Mouse (Mus musculus) MEL (cell line): ENCODE data around the gene Ces1d. TPM values are rescaled to one million over a fixed set of nuclear protein-coding genes. Genes with fewer than 3 reads are reported as not detected.
"Not testable (repeated sequence)": the region's sequence is repeated elsewhere in the genome, so short reads cannot be mapped to it uniquely, and the experiment has no call there.

Source experiments
- DNase-seq: peaks from one replicate; pipeline ENCODE4 v3.0.0; 2011; ENCODE audit warnings: low read depth, low spot score
- H3K27ac ChIP-seq: 2 replicates; pipeline ENCODE4 v1.5.1; 2012; ENCODE audit warnings: low read depth, mild to moderate bottlenecking, control low read depth, low read length, moderate library complexity; ENCODE audit not compliant: control insufficient read depth
- H3K27me3 ChIP-seq, 2 experiments: fragments of 150-350 bp in 1 of 2; sonication (generic) in 1 of 2; 2 replicates each; pipeline ENCODE4 v1.6.1; 2012; ENCODE audit warnings: low read length in 2 of 2, mild to moderate bottlenecking in 2 of 2, improper control_type of control experiment in 1 of 2, moderate library complexity in 1 of 2; ENCODE audit not compliant: insufficient read depth in 2 of 2, control insufficient read depth in 1 of 2
- H3K36me3 ChIP-seq, 2 experiments: 2 replicates each; pipeline ENCODE4 v1.6.1; 2012 to 2014; ENCODE audit warnings: low read length in 2 of 2, improper control_type of control experiment in 1 of 2, inconsistent platforms in 1 of 2, mild to moderate bottlenecking in 1 of 2; ENCODE audit not compliant: insufficient read depth in 2 of 2, control insufficient read depth in 1 of 2
- H3K4me1 ChIP-seq, 2 experiments: fragments of 150-350 bp in 1 of 2; sonication (generic) in 1 of 2; 2 replicates each; pipeline ENCODE4 v1.6.1; 2012; ENCODE audit warnings: low read length in 2 of 2, improper control_type of control experiment in 1 of 2, mild to moderate bottlenecking in 1 of 2; ENCODE audit not compliant: insufficient read depth in 2 of 2, control insufficient read depth in 1 of 2
- H3K4me3 ChIP-seq, 2 experiments: fragments of 150-350 bp in 1 of 2; sonication (generic) in 1 of 2; 2 replicates each; pipeline ENCODE4 v1.5.1; 2012; ENCODE audit warnings: low read depth in 2 of 2, low read length in 2 of 2, mild to moderate bottlenecking in 2 of 2, moderate library complexity in 2 of 2, control low read depth in 1 of 2, improper control_type of control experiment in 1 of 2; ENCODE audit not compliant: control insufficient read depth in 1 of 2, insufficient read depth in 1 of 2
- H3K79me2 ChIP-seq: 2 replicates; pipeline ENCODE4 v1.6.1; 2012; ENCODE audit warnings: mild to moderate bottlenecking, low read length, moderate library complexity; ENCODE audit not compliant: control insufficient read depth, poor library complexity, insufficient read depth
- H3K9ac ChIP-seq: 2 replicates; pipeline ENCODE4 v1.6.1; 2012; ENCODE audit warnings: low read depth, mild to moderate bottlenecking, control low read depth, low read length, moderate library complexity; ENCODE audit not compliant: control insufficient read depth, poor library complexity, severe bottlenecking
- H3K9me3 ChIP-seq: fragments of 150-350 bp; sonication (generic); replicated peaks from 2 replicates; pipeline ENCODE4 v1.6.1; 2012; ENCODE audit warnings: mild to moderate bottlenecking, low read length, improper control_type of control experiment, moderate library complexity; ENCODE audit not compliant: insufficient read depth
- BHLHE40 ChIP-seq: IDR thresholded peaks from 2 replicates; pipeline ENCODE4 v1.6.1; 2012; ENCODE audit warnings: low read depth, mild to moderate bottlenecking, inconsistent platforms, low read length, improper control_type of control experiment, borderline replicate concordance
- CHD1 ChIP-seq: IDR thresholded peaks from 2 replicates; pipeline ENCODE4 v1.6.1; 2012; ENCODE audit warnings: low read depth, mild to moderate bottlenecking, inconsistent platforms, low read length, improper control_type of control experiment
- ELF1 ChIP-seq: IDR thresholded peaks from 2 replicates; pipeline ENCODE4 v1.6.1; 2014; ENCODE audit warnings: low read depth, mild to moderate bottlenecking, inconsistent platforms, low read length, improper control_type of control experiment, moderate library complexity
- EP300 ChIP-seq, 2 experiments: IDR thresholded peaks; 2 replicates each; pipeline ENCODE4 v1.6.1; 2011; ENCODE audit warnings: improper control_type of control experiment in 2 of 2, low read length in 2 of 2, low read depth in 1 of 2, mild to moderate bottlenecking in 1 of 2
- ETS1 ChIP-seq: IDR thresholded peaks from 2 replicates; pipeline ENCODE4 v1.6.1; 2012; ENCODE audit warnings: low read depth, mild to moderate bottlenecking, inconsistent platforms, low read length, improper control_type of control experiment, moderate library complexity
- GATA1 ChIP-seq: IDR thresholded peaks from 2 replicates; pipeline ENCODE4 v1.6.1; 2011; ENCODE audit warnings: low read depth, low read length, improper control_type of control experiment
- HCFC1 ChIP-seq: IDR thresholded peaks from 2 replicates; pipeline ENCODE4 v1.6.1; 2012; ENCODE audit warnings: low read depth, mild to moderate bottlenecking, inconsistent platforms, low read length, improper control_type of control experiment, moderate library complexity
- KAT2A ChIP-seq: conservative IDR thresholded peaks from 2 replicates; pipeline ENCODE4 v1.6.1; 2012; ENCODE audit warnings: low read depth, low read length, improper control_type of control experiment, inconsistent platforms
- MAZ ChIP-seq: IDR thresholded peaks from 2 replicates; pipeline ENCODE4 v1.6.1; 2012; ENCODE audit warnings: low read depth, mild to moderate bottlenecking, inconsistent platforms, low read length, improper control_type of control experiment
- MXI1 ChIP-seq: IDR thresholded peaks from 2 replicates; pipeline ENCODE4 v1.6.1; 2011; ENCODE audit warnings: mild to moderate bottlenecking, low read depth, low read length, improper control_type of control experiment
- MYC ChIP-seq: IDR thresholded peaks from 2 replicates; pipeline ENCODE4 v1.6.1; 2011; ENCODE audit warnings: low read depth, mild to moderate bottlenecking, low read length, improper control_type of control experiment, moderate library complexity
- NELFE ChIP-seq: IDR thresholded peaks from 2 replicates; pipeline ENCODE4 v1.6.1; 2011; ENCODE audit warnings: low read depth, low read length, improper control_type of control experiment
- NRF1 ChIP-seq: IDR thresholded peaks from 2 replicates; pipeline ENCODE4 v1.6.1; 2014; ENCODE audit warnings: low read depth, mild to moderate bottlenecking, inconsistent platforms, low read length, improper control_type of control experiment, moderate library complexity; ENCODE audit not compliant: poor library complexity, insufficient read depth, severe bottlenecking
- POLR2A ChIP-seq, 2 experiments: IDR thresholded peaks; 2 replicates each; pipeline ENCODE4 v1.6.1; 2011 to 2012; ENCODE audit warnings: low read length in 2 of 2, mild to moderate bottlenecking in 2 of 2, control low read depth in 1 of 2, improper control_type of control experiment in 1 of 2, low read depth in 1 of 2, moderate library complexity in 1 of 2; ENCODE audit not compliant: control insufficient read depth in 1 of 2, insufficient read depth in 1 of 2, poor library complexity in 1 of 2
- RAD21 ChIP-seq: IDR thresholded peaks from 2 replicates; pipeline ENCODE4 v1.6.1; 2011; ENCODE audit warnings: mild to moderate bottlenecking, low read depth, low read length, improper control_type of control experiment
- RCOR1 ChIP-seq: IDR thresholded peaks from 2 replicates; pipeline ENCODE4 v1.6.1; 2012; ENCODE audit warnings: low read depth, mild to moderate bottlenecking, inconsistent platforms, low read length, improper control_type of control experiment
- SIN3A ChIP-seq: IDR thresholded peaks from 2 replicates; pipeline ENCODE4 v1.6.1; 2012; ENCODE audit warnings: low read length, improper control_type of control experiment, inconsistent platforms
- SMC3 ChIP-seq: IDR thresholded peaks from 2 replicates; pipeline ENCODE4 v1.6.1; 2011; ENCODE audit warnings: low read depth, low read length, improper control_type of control experiment
- TAL1 ChIP-seq: IDR thresholded peaks from 2 replicates; pipeline ENCODE4 v1.6.1; 2012; ENCODE audit warnings: mild to moderate bottlenecking, inconsistent platforms, low read length, moderate library complexity, mixed read lengths
- TBP ChIP-seq: IDR thresholded peaks from 2 replicates; pipeline ENCODE4 v1.8.0; 2011; ENCODE audit warnings: low read depth, low read length, improper control_type of control experiment
- UBTF ChIP-seq: IDR thresholded peaks from 2 replicates; pipeline ENCODE4 v1.6.1; 2012; ENCODE audit warnings: low read depth, mild to moderate bottlenecking, inconsistent platforms, low read length, improper control_type of control experiment, moderate library complexity, borderline replicate concordance; ENCODE audit not compliant: insufficient read depth
- ZC3H11A ChIP-seq: IDR thresholded peaks from 2 replicates; pipeline ENCODE4 v1.6.1; 2012; ENCODE audit warnings: low read depth, mild to moderate bottlenecking, inconsistent platforms, low read length, improper control_type of control experiment
- ZKSCAN1 ChIP-seq: IDR thresholded peaks from 2 replicates; pipeline ENCODE4 v1.6.1; 2012; ENCODE audit warnings: low read depth, mild to moderate bottlenecking, inconsistent platforms, low read length, improper control_type of control experiment, moderate library complexity
- ZNF384 ChIP-seq: IDR thresholded peaks from 2 replicates; pipeline ENCODE4 v1.6.1; 2012; ENCODE audit warnings: low read depth, mild to moderate bottlenecking, inconsistent platforms, low read length, improper control_type of control experiment
- polyA plus RNA-seq, 2 experiments: library from polyadenylated mRNA; stranded (reverse) in 1 of 2; unstranded in 1 of 2; fragments of >175 nt in 1 of 2; fragments of >200 nt in 1 of 2; gene quantifications; 2 replicates each; pipeline versions ENCODE4 v1.2.1 to v1.2.4; 2012; ENCODE audit warnings: low replicate concordance in 2 of 2, low read depth in 1 of 2; ENCODE audit not compliant: insufficient read length in 2 of 2, insufficient read depth in 1 of 2, missing spikeins in 1 of 2
- total RNA-seq: library from RNA; depleted of rRNA; stranded (reverse); fragments of 300-350 nt; gene quantifications from 2 replicates; pipeline ENCODE4 v1.2.3, GENCODE M21; 2012

Ces1d gene
- total and polyA plus RNA-seq, 3 experiments, result not detected

- no peaks in the 10 kb centered on the region for H3K36me3 ChIP-seq
- DNase-seq, result no peak
- no peaks in the 10 kb centered on the region for H3K79me2 ChIP-seq
- no peaks in the 10 kb centered on the region for H3K27me3 ChIP-seq
- no peak for TF ChIP-seq HCFC1
- no peak for TF ChIP-seq CHD1
- no peak for TF ChIP-seq NELFE
- TF ChIP-seq MAZ, result no peak
- no peak for TF ChIP-seq KAT2A
- TF ChIP-seq NRF1, result no peak
- no peak for TF ChIP-seq BHLHE40
- no peak for TF ChIP-seq RAD21
- H3K27ac ChIP-seq, result no peak overlapping the region
- H3K9ac ChIP-seq, result no peak overlapping the region
- no peak overlapping the region for H3K4me3 ChIP-seq
- no peaks in the 10 kb centered on the region for H3K4me1 ChIP-seq
- H3K9me3 ChIP-seq, result no peaks in the 10 kb centered on the region
These were observed 20.2 kb upstream of the Ces1d start for GRCm38 (mm10) chr8:93217867-93218266.

GRCm38 (mm10) chr8:93217375-93217774 lies 19.7 kb upstream of the Ces1d start:
- Histone ChIP-seq H3K4me1 (no peaks in the 10 kb centered on the region), H3K4me3 (no peak overlapping the region), H3K36me3 (no peaks in the 10 kb centered on the region), H3K79me2 (no peaks in the 10 kb centered on the region), H3K9ac (no peak overlapping the region), H3K27me3 (no peaks in the 10 kb centered on the region), H3K9me3 (no peaks in the 10 kb centered on the region), H3K27ac (no peak overlapping the region)
- no peak for TF ChIP-seq GATA1
- TF ChIP-seq UBTF, result no peak
- no peak for TF ChIP-seq MYC
- no peak for TF ChIP-seq RCOR1
- no peak for TF ChIP-seq TBP
- no peak for TF ChIP-seq BHLHE40
- no peak for TF ChIP-seq ZC3H11A
- no peak for TF ChIP-seq ZKSCAN1
- no peak for DNase-seq

GRCm38 (mm10) chr8:93211091-93211490 lies 13.5 kb upstream of the Ces1d start:
- Histone ChIP-seq H3K79me2 (no peaks in the 10 kb centered on the region), H3K9ac (no peak overlapping the region), H3K27me3 (no peaks in the 10 kb centered on the region), H3K9me3 (no peaks in the 10 kb centered on the region), H3K4me1 (no peaks in the 10 kb centered on the region), H3K36me3 (no peaks in the 10 kb centered on the region), H3K27ac (no peak overlapping the region), H3K4me3 (no peak overlapping the region)
- no peak for DNase-seq
- TF ChIP-seq SIN3A, result no peak
- TF ChIP-seq MXI1, result no peak
- TF ChIP-seq NELFE, result no peak
- TF ChIP-seq ZNF384, result no peak
- TF ChIP-seq EP300 (IDR thresholded peaks at IDR 0.05; ENCODE audit: low read depth in 1 of 2, low read length in 2 of 2), result no peak
- TF ChIP-seq ELF1, result no peak
- no peak for TF ChIP-seq POLR2A (IDR thresholded peaks at IDR 0.05; ENCODE audit: control insufficient read depth in 1 of 2, insufficient read depth in 1 of 2, low read depth in 1 of 2, low read length in 2 of 2, poor library complexity in 1 of 2)
- no peak for TF ChIP-seq ETS1
- TF ChIP-seq UBTF, result no peak
- TF ChIP-seq ZKSCAN1, result no peak
- TF ChIP-seq TAL1, result no peak
- no peak for TF ChIP-seq TBP
- TF ChIP-seq SMC3, result no peak

GRCm38 (mm10) chr8:93199146-93199545 lies 1.5 kb upstream of the Ces1d start:
- H3K9ac ChIP-seq, H3K27me3 ChIP-seq: not testable (repeated sequence)

More at GRCm38 (mm10) chr8:93199146-93199545, 1.5 kb upstream of the Ces1d start:
- DNase-seq, H3K9me3 ChIP-seq, H3K4me1 ChIP-seq, H3K79me2 ChIP-seq, H3K27ac ChIP-seq, H3K4me3 ChIP-seq, H3K36me3 ChIP-seq: not testable (repeated sequence)
